Mouse (Mus musculus) MEL (cell line): Measurements from ENCODE around the gene Tmem30a.

Experiments used
- BHLHE40 ChIP-seq: IDR thresholded peaks from 2 replicates; pipeline ENCODE4 v1.6.1; 2012; ENCODE audit warnings: low read depth, mild to moderate bottlenecking, inconsistent platforms, low read length, improper control_type of control experiment, borderline replicate concordance
- EP300 ChIP-seq, 2 experiments: IDR thresholded peaks; 2 replicates each; pipeline ENCODE4 v1.6.1; 2011; ENCODE audit warnings: improper control_type of control experiment in 2 of 2, low read length in 2 of 2, low read depth in 1 of 2, mild to moderate bottlenecking in 1 of 2
- POLR2A ChIP-seq, 2 experiments: IDR thresholded peaks; 2 replicates each; pipeline ENCODE4 v1.6.1; 2011 to 2012; ENCODE audit warnings: low read length in 2 of 2, mild to moderate bottlenecking in 2 of 2, control low read depth in 1 of 2, improper control_type of control experiment in 1 of 2, low read depth in 1 of 2, moderate library complexity in 1 of 2; ENCODE audit not compliant: control insufficient read depth in 1 of 2, insufficient read depth in 1 of 2, poor library complexity in 1 of 2
- SMC3 ChIP-seq: IDR thresholded peaks from 2 replicates; pipeline ENCODE4 v1.6.1; 2011; ENCODE audit warnings: low read depth, low read length, improper control_type of control experiment

DNA sequence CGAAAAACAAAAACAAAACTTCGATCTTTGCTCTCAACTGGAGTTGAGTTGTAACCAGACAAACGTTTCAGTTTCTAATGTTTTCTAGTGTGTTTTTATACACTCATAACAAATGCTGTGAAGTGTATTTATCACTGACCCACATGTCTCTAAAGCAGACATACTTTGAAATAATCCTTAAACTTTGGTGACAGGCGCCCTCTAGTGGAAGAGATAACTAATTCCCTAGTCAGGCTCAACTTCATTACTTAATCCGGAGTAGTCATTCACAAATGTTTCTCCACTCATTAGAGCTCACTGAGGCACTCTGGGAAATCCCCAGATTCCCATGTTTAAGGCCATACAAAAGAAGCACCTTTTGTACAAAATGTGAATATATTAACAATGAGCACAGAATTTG lies 70.2 kb downstream of the Tmem30a start:
- TF ChIP-seq EP300 (IDR thresholded peaks at IDR 0.05; ENCODE audit: low read depth in 1 of 2, low read length in 2 of 2) (no peak), POLR2A (IDR thresholded peaks at IDR 0.05; ENCODE audit: control insufficient read depth in 1 of 2, insufficient read depth in 1 of 2, low read depth in 1 of 2, low read length in 2 of 2, poor library complexity in 1 of 2) (no peak), SMC3 (peak; percentile 79), BHLHE40 (no peak)
